19 mouse cellular contexts compared by ENCODE assay signal in genomic region chr5:135866662-135867061, GRCm38 (mm10). TPM values are rescaled to one million over a fixed set of nuclear protein-coding genes. Genes with fewer than 3 reads are reported as not detected.
"Had no signal": no experiment of that assay in that cellular context is flagged by ENCODE, and none has a peak within 500 bp of the region (broad histone marks: within the 10 kb centered on the region; RNA-seq: fewer than 3 reads in every experiment).

No protein-coding gene starts in this region.

- H3K9me3 ChIP-seq: liver, embryonic 13.5 days; midbrain, embryonic 15.5 days; neural tube, embryonic 12.5 days had no signal

- DNase-seq: kidney, adult 9 months; kidney, postnatal 36 days; layer of hippocampus, postnatal 36 days; liver, embryonic 13.5 days; lung, adult 2 months; lung, postnatal 14 days; lung, postnatal 4 days; thymus, adult 2 months; thymus, postnatal 14 days; thymus, postnatal 4 days had no signal

- H3K27ac ChIP-seq: left cerebral cortex, adult 2 months; liver, embryonic 13.5 days; neural tube, embryonic 12.5 days; stomach, postnatal 0 days had no signal

- H3K4me3 ChIP-seq: left cerebral cortex, adult 2 months; liver, embryonic 13.5 days had no signal

- H3K36me3 ChIP-seq: liver, embryonic 13.5 days had no signal

- H3K4me2 ChIP-seq: liver, embryonic 13.5 days had no signal

- H3K9ac ChIP-seq: liver, embryonic 13.5 days; midbrain, embryonic 15.5 days had no signal

RNA-seq across cellular contexts. Expression of gene Hspb1, which starts 21.1 kb away (rescaled TPM):
- total RNA-seq: megakaryocyte progenitor cell, adult 5-6 weeks; megakaryocyte-erythroid progenitor cell, adult 5-6 weeks had no signal

RNA-seq across cellular contexts. Expression of gene Srrm3, which starts 60.0 kb away (rescaled TPM):
- total RNA-seq: liver, adult 2 months; megakaryocyte progenitor cell, adult 5-6 weeks; megakaryocyte-erythroid progenitor cell, adult 5-6 weeks had no signal
- polyA plus RNA-seq: limb, embryonic 11.5 days; liver, adult 2 months; liver, embryonic 13.5 days; liver, embryonic 16.5 days had no signal
